Mouse (Mus musculus) heart, adult 11 months (tissue): ENCODE data around the gene H3f3b.
A peak's percentile ranks its signal among the peaks of the same experiment; 100 is the strongest.

Source experiments
- DNase-seq: peaks from one replicate; pipeline ENCODE4 v3.0.0; 2022

H3f3b gene

GRCm38 (mm10) chr11:116043286-116043685 lies 15.5 kb upstream of the H3f3b start:
- DNase-seq = no peak

- DNase-seq = no peak
Observed at GRCm38 (mm10) chr11:116042372-116043138, 14.8 kb upstream of the H3f3b start.

- DNase-seq = no peak
Observed at GRCm38 (mm10) chr11:116041833-116042232, 14.1 kb upstream of the H3f3b start.

- DNase-seq = peak; percentile 92
Observed at GRCm38 (mm10) chr11:116040593-116040992, 12.8 kb upstream of the H3f3b start.

- peak; percentile 86 for DNase-seq
Observed at GRCm38 (mm10) chr11:116037826-116038225, 10.1 kb upstream of the H3f3b start.

GRCm38 (mm10) chr11:116036671-116037070 lies 8.9 kb upstream of the H3f3b start:
- DNase-seq = no peak

GRCm38 (mm10) chr11:116034584-116034983 lies 6.8 kb upstream of the H3f3b start:
- peak; percentile 78 for DNase-seq

GRCm38 (mm10) chr11:116030898-116031845 lies 3.4 kb upstream of the H3f3b start:
- DNase-seq = peak; percentile 96

- DNase-seq = peak; percentile 100
Observed at GRCm38 (mm10) chr11:116030088-116030897, 2.5 kb upstream of the H3f3b start, which contains the start of gene Unk. TSS of gene Unk (plus strand) at chr11:116030322.

GRCm38 (mm10) chr11:116029086-116029865 lies 1.5 kb upstream of the H3f3b start:
- no peak for DNase-seq

- DNase-seq = peak; percentile 83
Observed at GRCm38 (mm10) chr11:116028177-116028865, 559 bp upstream of the H3f3b start.

GRCm38 (mm10) chr11:116025056-116025845 lies 2.5 kb downstream of the H3f3b start:
- DNase-seq = peak; percentile 87

- peak; percentile 100 for DNase-seq
Observed at GRCm38 (mm10) chr11:116024356-116024808, 3.4 kb downstream of the H3f3b start.

- peak; percentile 99 for DNase-seq
Observed at GRCm38 (mm10) chr11:116023771-116024355, 3.9 kb downstream of the H3f3b start.

GRCm38 (mm10) chr11:116023074-116023770 lies 4.5 kb downstream of the H3f3b start:
- peak; percentile 94 for DNase-seq

GRCm38 (mm10) chr11:116022256-116022780 lies 5.4 kb downstream of the H3f3b start:
- no peak for DNase-seq

GRCm38 (mm10) chr11:116021328-116022220 lies 6.2 kb downstream of the H3f3b start:
- no peak for DNase-seq

GRCm38 (mm10) chr11:116020519-116020922 lies 7.2 kb downstream of the H3f3b start:
- no peak for DNase-seq
